Mouse (Mus musculus): ENCODE data around the gene Nr6a1. TPM values are rescaled to one million over a fixed set of nuclear protein-coding genes. Genes with fewer than 3 reads are reported as not detected.

The Nr6a1 gene
- 0.37 and 0.49 TPM in 2 replicates for polyA plus RNA-seq (2012; ENCODE audit: low replicate concordance)

GRCm38 (mm10) chr2:38927115-38927979 is at the start of gene Nr6a1:
Nr6a1 (minus strand) TSS chr2:38927688.

GRCm38 (mm10) chr2:38931851-38932667 is 4.6 kb upstream of the Nr6a1 start, which contains the start of gene Olfml2a:
Olfml2a (plus strand) TSS chr2:38931978.

GRCm38 (mm10) chr2:38714324-38714723 is 213.2 kb downstream of the Nr6a1 start, which contains the start of gene Nr5a1:
Nr5a1 (minus strand) TSS chr2:38714542.

Other genes starting within 250 kb of the Nr6a1 start
- 0.33 and 2.7 TPM in 2 replicates for gene Nr5a1, start 213.1 kb downstream of the Nr6a1 start, polyA plus RNA-seq (2012; ENCODE audit: low replicate concordance)
- gene Olfml2a, start 4.3 kb upstream of the Nr6a1 start, polyA plus RNA-seq (2012; ENCODE audit: low replicate concordance), result 0.08 and 0.16 TPM in 2 replicates
- 0.33 and 0.34 TPM in 2 replicates for gene Wdr38, start 69.8 kb upstream of the Nr6a1 start, polyA plus RNA-seq (2012; ENCODE audit: low replicate concordance)
- gene Arpc5l, start 77.7 kb upstream of the Nr6a1 start, polyA plus RNA-seq (2012; ENCODE audit: low replicate concordance), result 170 and 283 TPM in 2 replicates
- gene Rpl35, start 77.9 kb upstream of the Nr6a1 start, polyA plus RNA-seq (2012; ENCODE audit: low replicate concordance), result 118 and 307 TPM in 2 replicates
- gene Golga1, start 137.9 kb upstream of the Nr6a1 start, polyA plus RNA-seq (2012; ENCODE audit: low replicate concordance), result 2.8 and 3.7 TPM in 2 replicates

Data from hematopoietic multipotent progenitor cell, adult 10-12 weeks (in vitro differentiated cells).